Mouse (Mus musculus) CH12.LX (cell line): ENCODE data around the gene Prm3. TPM values are rescaled to one million over a fixed set of nuclear protein-coding genes. Genes with fewer than 3 reads are reported as not detected.

Experiments used
- DNase-seq: peaks from one replicate; pipeline ENCODE4 v3.0.0-alpha.2; 2013; ENCODE audit errors: extremely low read depth
- H3K27ac ChIP-seq: 2 replicates; pipeline ENCODE4 v1.5.1; 2012; ENCODE audit warnings: low read depth, mild to moderate bottlenecking, control low read depth, moderate library complexity; ENCODE audit not compliant: insufficient read depth
- H3K27me3 ChIP-seq: replicated peaks from 2 replicates; pipeline ENCODE3; 2012; ENCODE audit warnings: inconsistent platforms
- H3K36me3 ChIP-seq, 2 experiments: replicated peaks in 1 of 2; 2 replicates each; pipeline versions ENCODE3 to v1.6.1; 2012; ENCODE audit warnings: inconsistent platforms in 1 of 2, low read length in 1 of 2, mild to moderate bottlenecking in 1 of 2, mixed read lengths in 1 of 2, moderate library complexity in 1 of 2; ENCODE audit not compliant: control insufficient read depth in 1 of 2, insufficient read depth in 1 of 2
- H3K4me1 ChIP-seq, 2 experiments: 2 replicates each; pipeline ENCODE4 v1.6.1; 2012; ENCODE audit warnings: inconsistent platforms in 1 of 2, moderate library complexity in 1 of 2; ENCODE audit not compliant: insufficient read depth in 2 of 2, control insufficient read depth in 1 of 2
- H3K4me2 ChIP-seq: 2 replicates; pipeline ENCODE4 v1.6.1; 2012; ENCODE audit warnings: low read depth, mild to moderate bottlenecking, control low read depth; ENCODE audit not compliant: poor library complexity, insufficient read depth, severe bottlenecking
- H3K4me3 ChIP-seq, 3 experiments: fragments of 150-350 bp in 1 of 3; sonication (generic) in 1 of 3; replicated peaks in 1 of 3; 2 replicates each; pipeline versions ENCODE3 to v1.5.1; 2011 to 2012; ENCODE audit warnings: low read depth in 2 of 3, low read length in 2 of 3, mild to moderate bottlenecking in 2 of 3, moderate library complexity in 2 of 3, control low read depth in 1 of 3, improper control_type of control experiment in 1 of 3, inconsistent platforms in 1 of 3, mixed read lengths in 1 of 3; ENCODE audit not compliant: poor library complexity in 1 of 3
- H3K79me2 ChIP-seq: replicated peaks from 2 replicates; pipeline ENCODE4 v1.6.1; 2012; ENCODE audit warnings: mild to moderate bottlenecking, moderate library complexity; ENCODE audit not compliant: control insufficient read depth, poor library complexity, insufficient read depth, severe bottlenecking; ENCODE audit errors: extremely low read depth
- H3K9ac ChIP-seq: 2 replicates; pipeline ENCODE4 v1.6.1; 2012; ENCODE audit warnings: low read depth, mild to moderate bottlenecking, control low read depth, moderate library complexity; ENCODE audit not compliant: insufficient read depth
- H3K9me3 ChIP-seq: replicated peaks from 2 replicates; pipeline ENCODE3; 2012; ENCODE audit warnings: low read length, inconsistent platforms, mixed read lengths
- BHLHE40 ChIP-seq: IDR thresholded peaks from 2 replicates; pipeline ENCODE4 v1.6.1; 2011; ENCODE audit warnings: mild to moderate bottlenecking, low read depth, low read length, improper control_type of control experiment
- CHD1 ChIP-seq: IDR thresholded peaks from 2 replicates; pipeline ENCODE4 v1.6.1; 2012; ENCODE audit warnings: low read depth, low read length, improper control_type of control experiment, inconsistent platforms
- CHD2 ChIP-seq: IDR thresholded peaks from 2 replicates; pipeline ENCODE4 v1.6.1; 2011; ENCODE audit warnings: low read length, improper control_type of control experiment
- CTCF ChIP-seq, 2 experiments: IDR thresholded peaks in 1 of 2; conservative IDR thresholded peaks in 1 of 2; 2 replicates each; pipeline ENCODE4 v1.5.1; 2011 to 2012; ENCODE audit warnings: low read depth in 2 of 2, low read length in 2 of 2, improper control_type of control experiment in 1 of 2, inconsistent platforms in 1 of 2, mild to moderate bottlenecking in 1 of 2, moderate library complexity in 1 of 2
- E2F4 ChIP-seq: IDR thresholded peaks from 2 replicates; pipeline ENCODE4 v1.6.1; 2011; ENCODE audit warnings: low read depth, low read length, improper control_type of control experiment; ENCODE audit not compliant: insufficient replicate concordance
- ELF1 ChIP-seq: IDR thresholded peaks from 2 replicates; pipeline ENCODE4 v1.6.1; 2014; ENCODE audit warnings: low read depth, mild to moderate bottlenecking, inconsistent platforms, low read length, improper control_type of control experiment
- EP300 ChIP-seq: IDR thresholded peaks from 2 replicates; pipeline ENCODE4 v1.6.1; 2011; ENCODE audit warnings: low read length, improper control_type of control experiment
- ETS1 ChIP-seq: conservative IDR thresholded peaks from 2 replicates; pipeline ENCODE4 v1.6.1; 2012; ENCODE audit warnings: low read depth, mild to moderate bottlenecking, inconsistent platforms, low read length, improper control_type of control experiment, moderate library complexity
- HCFC1 ChIP-seq: IDR thresholded peaks from 2 replicates; pipeline ENCODE4 v1.6.1; 2012; ENCODE audit warnings: low read depth, mild to moderate bottlenecking, inconsistent platforms, low read length, improper control_type of control experiment
- JUN ChIP-seq: IDR thresholded peaks from 2 replicates; pipeline ENCODE4 v1.6.1; 2011; ENCODE audit warnings: low read depth, mild to moderate bottlenecking, low read length, improper control_type of control experiment, moderate library complexity; ENCODE audit not compliant: insufficient read depth
- KAT2A ChIP-seq: IDR thresholded peaks from 2 replicates; pipeline ENCODE4 v1.6.1; 2012; ENCODE audit warnings: low read length, improper control_type of control experiment, inconsistent platforms; ENCODE audit not compliant: insufficient replicate concordance
- MAX ChIP-seq: IDR thresholded peaks from 2 replicates; pipeline ENCODE4 v1.6.1; 2011; ENCODE audit warnings: low read length, improper control_type of control experiment
- MEF2A ChIP-seq: IDR thresholded peaks from 2 replicates; pipeline ENCODE4 v1.6.1; 2014; ENCODE audit warnings: low read depth, mild to moderate bottlenecking, inconsistent platforms, low read length, improper control_type of control experiment, borderline replicate concordance
- MXI1 ChIP-seq: IDR thresholded peaks from 2 replicates; pipeline ENCODE4 v1.6.1; 2011; ENCODE audit warnings: mild to moderate bottlenecking, low read depth, low read length, improper control_type of control experiment
- MYC ChIP-seq: IDR thresholded peaks from 2 replicates; pipeline ENCODE4 v1.6.1; 2011; ENCODE audit warnings: low read depth, mild to moderate bottlenecking, improper control_type of control experiment, low read length
- PAX5 ChIP-seq: IDR thresholded peaks from 2 replicates; pipeline ENCODE4 v1.6.1; 2012; ENCODE audit warnings: low read length, inconsistent platforms, mixed read lengths
- POLR2A ChIP-seq: IDR thresholded peaks from 2 replicates; pipeline ENCODE4 v1.6.1; 2011; ENCODE audit warnings: low read depth, mild to moderate bottlenecking, improper control_type of control experiment, low read length
- POLR2AphosphoS2 ChIP-seq: IDR thresholded peaks from 2 replicates; pipeline ENCODE4 v1.6.1; 2011; ENCODE audit warnings: low read depth, low read length, improper control_type of control experiment
- RAD21 ChIP-seq: IDR thresholded peaks from 2 replicates; pipeline ENCODE4 v1.6.1; 2011; ENCODE audit warnings: low read depth, mild to moderate bottlenecking, low read length, improper control_type of control experiment, moderate library complexity
- SIN3A ChIP-seq: IDR thresholded peaks from 2 replicates; pipeline ENCODE4 v1.6.1; 2012; ENCODE audit warnings: low read length, improper control_type of control experiment, inconsistent platforms
- SMC3 ChIP-seq: IDR thresholded peaks from 2 replicates; pipeline ENCODE4 v1.6.1; 2011; ENCODE audit warnings: low read depth, low read length, improper control_type of control experiment
- TBP ChIP-seq: conservative IDR thresholded peaks from 2 replicates; pipeline ENCODE4 v1.6.1; 2011; ENCODE audit warnings: low read depth, low read length, improper control_type of control experiment
- TCF12 ChIP-seq: IDR thresholded peaks from 2 replicates; pipeline ENCODE4 v1.6.1; 2014; ENCODE audit warnings: low read depth, mild to moderate bottlenecking, inconsistent platforms, low read length, improper control_type of control experiment
- UBTF ChIP-seq: IDR thresholded peaks from 2 replicates; pipeline ENCODE4 v1.6.1; 2012; ENCODE audit warnings: low read depth, mild to moderate bottlenecking, inconsistent platforms, low read length, improper control_type of control experiment, moderate library complexity
- USF1 ChIP-seq: IDR thresholded peaks from 2 replicates; pipeline ENCODE4 v1.6.1; 2014; ENCODE audit warnings: low read depth, mild to moderate bottlenecking, inconsistent platforms, low read length, improper control_type of control experiment
- USF2 ChIP-seq: conservative IDR thresholded peaks from 2 replicates; pipeline ENCODE4 v1.6.1; 2011; ENCODE audit warnings: low read depth, low read length, improper control_type of control experiment
- ZKSCAN1 ChIP-seq: IDR thresholded peaks from 2 replicates; pipeline ENCODE4 v1.6.1; 2012; ENCODE audit warnings: low read depth, inconsistent platforms, low read length, improper control_type of control experiment, borderline replicate concordance
- ZMIZ1 ChIP-seq: IDR thresholded peaks from 2 replicates; pipeline ENCODE4 v1.6.1; 2012; ENCODE audit warnings: low read depth, mild to moderate bottlenecking, inconsistent platforms, low read length, improper control_type of control experiment
- dilution Hi-C: fragments of 300-500 bp; cut with MboI; formaldehyde crosslinking; loops from 2 replicates; pipeline ENCODE4 v1.14.3; 2020; ENCODE audit warnings: low sequenced_read_pairs; ENCODE audit not compliant: extremely low pct_unique_long_range_greater_than_20kb, extremely low pct_ligation_motif_present
- in situ Hi-C: fragments of 300-500 bp; cut with MboI; formaldehyde crosslinking; loops from 3 replicates; pipeline ENCODE4 v1.14.3; 2019; ENCODE audit warnings: low sequenced_read_pairs, low pct_ligation_motif_present, low pct_unique_long_range_greater_than_20kb, mixed read lengths
- polyA plus RNA-seq: library from polyadenylated mRNA; unstranded; fragments of >175 nt; gene quantifications from 2 replicates; pipeline ENCODE4 v1.2.1, GENCODE M21; 2012; ENCODE audit warnings: low read depth; ENCODE audit not compliant: insufficient read length
- total RNA-seq, 2 experiments: library from RNA; depleted of rRNA; stranded (reverse); fragments of 300-350 nt in 1 of 2; fragments of >200 nt in 1 of 2; gene quantifications; 2 replicates each; pipeline ENCODE4 v1.2.3; 2012 to 2014

Prm3 gene
- total and polyA plus RNA-seq, 3 experiments = not detected

DNA sequence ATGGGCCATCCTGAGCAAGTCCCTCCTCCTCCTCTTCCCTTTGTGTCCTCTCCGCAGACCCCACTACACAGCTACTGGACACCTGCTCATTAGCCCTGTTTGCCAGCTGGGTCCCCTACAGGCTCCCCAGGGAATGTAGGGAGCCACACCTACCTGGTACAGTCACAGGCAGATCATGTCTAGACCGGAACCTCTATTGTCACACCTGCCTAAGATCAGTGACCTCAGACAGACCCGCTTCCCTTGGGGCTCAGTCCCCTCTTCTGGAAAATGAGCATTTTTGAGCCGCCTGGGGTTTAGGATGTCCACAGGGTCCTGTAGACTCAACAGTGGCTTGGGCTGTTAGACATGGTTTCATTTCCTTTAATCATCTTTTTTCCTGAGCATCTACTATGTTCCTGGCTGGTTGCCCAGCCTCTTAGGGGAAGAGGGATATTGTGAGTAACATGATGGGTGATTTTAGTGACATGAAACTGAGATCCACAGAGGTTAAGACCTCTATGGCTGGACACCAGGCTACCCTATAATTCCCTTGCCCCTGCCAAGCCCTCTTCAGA, 27.9 kb upstream of the Prm3 start:
- H3K4me1 ChIP-seq = peaks cover 32 to 53% of the 10 kb centered on the region in 2 experiments
- H3K79me2 ChIP-seq = no peaks in the 10 kb centered on the region
- no peak for TF ChIP-seq UBTF
- no peak for TF ChIP-seq CHD2
- TF ChIP-seq ZKSCAN1 = no peak
- 0 out of 2 replicates have a peak, but pooled peaks have one; percentile 14 for TF ChIP-seq ELF1
- no peak for TF ChIP-seq JUN
- TF ChIP-seq PAX5 = no peak
- TF ChIP-seq RAD21 = no peak
- TF ChIP-seq TCF12 = peak; percentile 71
- 0 out of 2 replicates have a peak, but pooled peaks have one; percentile 28 for TF ChIP-seq EP300
- no peak for TF ChIP-seq SMC3
- no peak for TF ChIP-seq HCFC1
- no peak for TF ChIP-seq USF1
- no peak for TF ChIP-seq KAT2A
- TF ChIP-seq POLR2AphosphoS2 = no peak
- no peak for TF ChIP-seq CHD1
- TF ChIP-seq MEF2A = peak; percentile 32; the same call in 1 of the 2 replicates
- no peak; the same call in 1 of the 2 replicates for TF ChIP-seq MXI1
- no peak for TF ChIP-seq CTCF (conservative IDR thresholded peaks at IDR 0.05 in 1 of 2, IDR thresholded peaks at IDR 0.05 in 1 of 2; ENCODE audit: low read depth in 2 of 2, low read length in 2 of 2)
- no peak for TF ChIP-seq ZMIZ1
- TF ChIP-seq USF2 = no peak
- TF ChIP-seq MYC = no peak
- TF ChIP-seq SIN3A = no peak
- no peak for TF ChIP-seq E2F4
- peak; percentile 50 for TF ChIP-seq BHLHE40
- no peak for TF ChIP-seq MAX
- no peak for TF ChIP-seq POLR2A
- no peak for TF ChIP-seq TBP
- peak; percentile 68 for TF ChIP-seq ETS1
- H3K27ac ChIP-seq = no peak overlapping the region
- in situ Hi-C loops = no loop called here
- H3K27me3 ChIP-seq = peaks cover 4% of the 10 kb centered on the region
- H3K9ac ChIP-seq = no peak overlapping the region
- H3K4me3 ChIP-seq = no peak overlapping the region
- dilution Hi-C loops = no loop called here
- no peaks in the 10 kb centered on the region for H3K36me3 ChIP-seq
- DNase-seq = peak; percentile 56
- H3K4me2 ChIP-seq = no peak overlapping the region
- H3K9me3 ChIP-seq = peaks cover 3% of the 10 kb centered on the region
